Mouse (Mus musculus) neural tube, embryonic 13.5 days (tissue): Measurements from ENCODE around the gene Kcnk2. TPM values are rescaled to one million over a fixed set of nuclear protein-coding genes. Genes with fewer than 3 reads are reported as not detected.

Experiments
- microRNA-seq: library from miRNA; unstranded; fragments of <30 nt; microRNA quantifications from one replicate; pipeline ENCODE4, GENCODE M21; 2016
- polyA plus RNA-seq: library from polyadenylated mRNA; unstranded; fragments of >200 nt; fragmentation: Nextera tagmentation; extraction: Ambion mirVana; gene quantifications from 2 replicates; pipeline ENCODE4 v1.2.1, GENCODE M21; 2015

Gene Kcnk2
- polyA plus RNA-seq, 1 experiment from 2014 or later = 15.0 TPM

Small RNA genes lying within 50 kb of the gene (microRNA-seq; reads per million reads assigned to microRNA genes)
- gene Gm24092 = not detected
